Mouse (Mus musculus) embryonic facial prominence, embryonic 15.5 days (tissue): ENCODE data around the gene Bicd2. TPM values are rescaled to one million over a fixed set of nuclear protein-coding genes. Genes with fewer than 3 reads are reported as not detected.

Source experiments
- ATAC-seq: fragments of 200-750 bp; cut with Nextera tagmentation; 2 replicates; pipeline ENCODE4 v1.8.0; 2017; ENCODE audit warnings: low read depth, moderate TSS enrichment; ENCODE audit not compliant: insufficient number of reproducible peaks, low FRiP score, low TSS enrichment
- H3K27ac ChIP-seq: fragments of 300-500 bp; sonication (generic); replicated peaks from 2 replicates; pipeline ENCODE4 v1.5.1; 2015; ENCODE audit warnings: mild to moderate bottlenecking, inconsistent platforms
- H3K27me3 ChIP-seq: fragments of 300-500 bp; sonication (generic); 2 replicates; pipeline ENCODE4 v1.6.1; 2015; ENCODE audit warnings: inconsistent platforms
- H3K36me3 ChIP-seq: fragments of 300-500 bp; sonication (generic); 2 replicates; pipeline ENCODE4 v1.6.1; 2015; ENCODE audit warnings: mild to moderate bottlenecking, inconsistent platforms
- H3K4me1 ChIP-seq: fragments of 300-500 bp; sonication (generic); 2 replicates; pipeline ENCODE4 v1.6.1; 2015; ENCODE audit warnings: inconsistent platforms
- H3K4me2 ChIP-seq: fragments of 300-500 bp; sonication (generic); replicated peaks from 2 replicates; pipeline ENCODE4 v1.6.1; 2015; ENCODE audit warnings: mild to moderate bottlenecking, inconsistent platforms
- H3K4me3 ChIP-seq: fragments of 300-500 bp; sonication (generic); replicated peaks from 2 replicates; pipeline ENCODE4 v1.5.1; 2015; ENCODE audit warnings: mild to moderate bottlenecking, inconsistent platforms
- H3K9ac ChIP-seq: fragments of 300-500 bp; sonication (generic); 2 replicates; pipeline ENCODE4 v1.6.1; 2015; ENCODE audit warnings: inconsistent platforms
- H3K9me3 ChIP-seq: fragments of 300-500 bp; sonication (generic); replicated peaks from 2 replicates; pipeline ENCODE4 v1.6.1; 2016; ENCODE audit warnings: inconsistent platforms
- WGBS: fragments of 180-500 bp; shearing (Covaris S2); methylation state at CpG from one replicate; pipeline ENCODE4 v1.1.7; 2015; 5-methylcytosine and 5-hydroxymethylcytosine counted together
- polyA plus RNA-seq: library from polyadenylated mRNA; unstranded; fragments of >200 nt; fragmentation: Nextera tagmentation; extraction: Ambion mirVana; gene quantifications from 2 replicates; pipeline ENCODE4 v1.2.1, GENCODE M21; 2015

Gene Bicd2
- polyA plus RNA-seq, 1 experiment from 2014 or later = 36.0 TPM

GRCm38 (mm10) chr13:49309501-49309900 lies 31.9 kb upstream of the Bicd2 start:
- H3K27ac ChIP-seq = no peak overlapping the region
- no peaks in the 10 kb centered on the region for H3K9me3 ChIP-seq
- H3K4me2 ChIP-seq = no peak overlapping the region
- H3K4me3 ChIP-seq = no peak overlapping the region
- 86% methylated on average over 1 of the region's 1 CpGs for WGBS
- H3K4me1 ChIP-seq = peaks cover 11% of the 10 kb centered on the region
- H3K36me3 ChIP-seq = no peaks in the 10 kb centered on the region
- no peak for ATAC-seq
- no peak overlapping the region for H3K9ac ChIP-seq
- no peaks in the 10 kb centered on the region for H3K27me3 ChIP-seq

- H3K4me1 ChIP-seq = peaks cover 9% of the 10 kb centered on the region
- H3K4me2 ChIP-seq = no peak overlapping the region
- H3K27ac ChIP-seq = no peak overlapping the region
- no peak overlapping the region for H3K9ac ChIP-seq
- 67% methylated on average over 7 of the region's 7 CpGs for WGBS
- no peaks in the 10 kb centered on the region for H3K27me3 ChIP-seq
- H3K9me3 ChIP-seq = no peaks in the 10 kb centered on the region
- H3K4me3 ChIP-seq = no peak overlapping the region
- no peak for ATAC-seq
- no peaks in the 10 kb centered on the region for H3K36me3 ChIP-seq
These were observed 29.7 kb upstream of the Bicd2 start for GRCm38 (mm10) chr13:49311642-49312041.

DNA sequence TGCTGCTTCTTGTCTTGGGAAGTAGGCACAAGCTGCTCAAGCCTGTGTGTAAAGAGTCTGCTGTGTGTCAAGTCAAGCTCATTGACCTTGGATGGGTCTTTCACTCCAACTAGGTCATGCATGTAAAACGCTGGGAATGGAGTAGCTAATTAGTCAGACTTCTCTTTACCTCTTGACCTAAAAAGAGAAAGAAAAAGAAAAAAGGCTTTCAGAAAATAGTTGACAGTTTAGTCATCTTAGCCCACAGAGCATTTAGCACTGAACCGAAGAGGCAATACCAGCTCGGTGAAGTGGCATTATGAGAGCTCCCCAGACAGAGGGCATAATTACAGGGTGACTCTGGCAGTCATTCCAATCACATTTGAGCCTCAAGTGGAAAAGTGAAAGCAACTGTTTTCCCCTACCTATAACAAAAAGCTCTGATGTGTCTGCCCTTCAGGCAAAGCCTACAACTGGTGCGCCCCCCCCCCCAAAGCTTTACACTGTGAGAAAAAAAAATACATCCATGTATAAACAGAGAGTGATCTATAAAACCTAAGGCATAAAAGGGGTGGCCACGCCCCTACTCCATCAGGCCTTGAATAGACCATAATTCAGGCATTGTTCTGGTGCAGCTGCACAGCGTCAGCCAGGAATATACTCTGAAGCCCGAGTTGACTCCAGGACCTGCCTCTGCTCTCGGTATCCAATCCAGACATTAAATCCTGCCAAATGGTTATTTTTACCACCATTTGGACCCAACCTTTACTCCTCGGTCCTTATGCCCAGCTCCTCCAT lies 24.8 kb upstream of the Bicd2 start:
- H3K4me3 ChIP-seq = no peak overlapping the region
- H3K27ac ChIP-seq = no peak overlapping the region
- no peak overlapping the region for H3K4me2 ChIP-seq
- 48% methylated on average over 9 of the region's 9 CpGs for WGBS
- H3K9ac ChIP-seq = no peak overlapping the region
- H3K4me1 ChIP-seq = peaks cover 13% of the 10 kb centered on the region
- no peaks in the 10 kb centered on the region for H3K27me3 ChIP-seq
- no peaks in the 10 kb centered on the region for H3K9me3 ChIP-seq
- no peaks in the 10 kb centered on the region for H3K36me3 ChIP-seq
- peak; percentile 58; the same call in 1 of the 2 replicates for ATAC-seq

GRCm38 (mm10) chr13:49317508-49317907 lies 23.9 kb upstream of the Bicd2 start:
- H3K4me3 ChIP-seq = no peak overlapping the region
- WGBS = 71% methylated on average over 6 of the region's 6 CpGs
- no peak overlapping the region for H3K9ac ChIP-seq
- no peak overlapping the region for H3K27ac ChIP-seq
- no peaks in the 10 kb centered on the region for H3K36me3 ChIP-seq
- no peak for ATAC-seq
- H3K9me3 ChIP-seq = no peaks in the 10 kb centered on the region
- peaks cover 18% of the 10 kb centered on the region for H3K4me1 ChIP-seq
- no peaks in the 10 kb centered on the region for H3K27me3 ChIP-seq
- H3K4me2 ChIP-seq = no peak overlapping the region

- no peaks in the 10 kb centered on the region for H3K36me3 ChIP-seq
- 82% methylated on average over 7 of the region's 7 CpGs for WGBS
- no peak overlapping the region for H3K4me2 ChIP-seq
- H3K27ac ChIP-seq = no peak overlapping the region
- H3K9ac ChIP-seq = no peak overlapping the region
- H3K9me3 ChIP-seq = no peaks in the 10 kb centered on the region
- H3K4me3 ChIP-seq = no peak overlapping the region
- no peaks in the 10 kb centered on the region for H3K27me3 ChIP-seq
- no peak for ATAC-seq
- peaks cover 18% of the 10 kb centered on the region for H3K4me1 ChIP-seq
These were observed 23.5 kb upstream of the Bicd2 start for GRCm38 (mm10) chr13:49317914-49318313.

DNA sequence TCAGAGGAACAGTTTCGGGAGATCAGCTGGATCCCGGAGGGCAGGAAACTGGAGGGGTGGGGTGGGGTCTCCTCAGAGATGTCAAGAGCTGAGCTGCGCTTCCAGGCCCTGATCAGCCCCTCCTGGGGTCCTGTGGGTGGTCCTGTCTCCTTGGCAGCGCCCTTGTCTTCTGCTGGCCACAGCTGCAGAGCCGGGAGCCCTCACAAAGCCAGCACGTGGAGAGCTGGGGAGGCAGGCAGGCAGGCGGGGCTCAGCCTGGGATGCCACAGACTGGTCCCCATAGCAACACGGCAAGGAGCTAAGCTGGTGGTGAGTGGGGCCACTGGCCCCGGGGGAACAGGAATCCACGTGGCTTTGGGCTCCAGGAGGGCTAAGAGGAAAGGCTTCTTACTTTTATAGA lies 21.3 kb upstream of the Bicd2 start, which contains the start of gene Fgd3:
Gene Fgd3, minus strand, starts transcription at position 272 of the 400 bp plus-strand sequence.
- peak; percentile 71 for ATAC-seq
- Histone ChIP-seq H3K9me3 (no peaks in the 10 kb centered on the region), H3K4me3 (peak within 1 kb of the TSS; percentile 26), H3K36me3 (no peaks in the 10 kb centered on the region), H3K27ac (no peak within 1 kb of the TSS), H3K27me3 (no peaks in the 10 kb centered on the region), H3K4me2 (peak within 1 kb of the TSS; percentile 48), H3K9ac (0 out of 2 replicates have a peak within 1 kb of the TSS, but pooled peaks have one; percentile 9), H3K4me1 (peaks cover 18% of the 10 kb centered on the region)
- 2% methylated on average over 10 of the region's 10 CpGs for WGBS

- Histone ChIP-seq H3K9ac (no peak overlapping the region), H3K27me3 (no peaks in the 10 kb centered on the region), H3K4me1 (peaks cover 18% of the 10 kb centered on the region), H3K4me2 (peak overlapping the region; percentile 48), H3K36me3 (no peaks in the 10 kb centered on the region), H3K27ac (no peak overlapping the region), H3K9me3 (no peaks in the 10 kb centered on the region), H3K4me3 (no peak overlapping the region)
- ATAC-seq = no peak
- 71% methylated on average over 1 of the region's 1 CpGs for WGBS
These were observed 20.9 kb upstream of the Bicd2 start for GRCm38 (mm10) chr13:49320514-49320913.

DNA sequence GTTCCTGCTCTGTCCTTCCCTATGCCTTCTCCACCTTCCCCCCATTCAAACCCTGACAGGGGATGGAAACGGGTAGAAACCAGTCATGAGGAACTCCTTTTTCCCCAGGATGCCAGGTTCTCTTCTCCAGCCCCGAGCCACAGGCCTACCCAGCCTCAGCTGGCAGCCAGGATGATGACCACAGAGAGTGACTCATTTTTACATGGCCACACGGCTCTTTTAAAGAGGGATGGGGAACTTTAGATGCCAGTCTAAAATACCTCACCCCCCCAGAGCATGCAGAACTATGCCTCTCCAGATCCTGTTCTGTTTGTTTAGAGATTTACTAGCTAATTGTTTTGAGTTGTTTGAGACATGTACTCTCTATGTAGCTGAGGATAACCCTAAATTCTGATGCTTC lies 19.9 kb upstream of the Bicd2 start:
- Histone ChIP-seq H3K27me3 (no peaks in the 10 kb centered on the region), H3K9ac (no peak overlapping the region), H3K27ac (no peak overlapping the region), H3K4me2 (no peak overlapping the region), H3K9me3 (no peaks in the 10 kb centered on the region), H3K36me3 (no peaks in the 10 kb centered on the region), H3K4me3 (no peak overlapping the region), H3K4me1 (peaks cover 18% of the 10 kb centered on the region)
- 65% methylated on average over 3 of the region's 3 CpGs for WGBS
- ATAC-seq = no peak

GRCm38 (mm10) chr13:49322169-49322568 lies 19.2 kb upstream of the Bicd2 start:
- Histone ChIP-seq H3K27me3 (no peaks in the 10 kb centered on the region), H3K4me1 (peaks cover 18% of the 10 kb centered on the region), H3K9me3 (no peaks in the 10 kb centered on the region), H3K27ac (no peak overlapping the region), H3K4me2 (no peak overlapping the region), H3K4me3 (no peak overlapping the region), H3K36me3 (no peaks in the 10 kb centered on the region), H3K9ac (no peak overlapping the region)
- 65% methylated on average over 5 of the region's 5 CpGs for WGBS
- peak; percentile 31; the same call in 1 of the 2 replicates for ATAC-seq

- Histone ChIP-seq H3K9ac (no peak overlapping the region), H3K9me3 (no peaks in the 10 kb centered on the region), H3K4me1 (peaks cover 18% of the 10 kb centered on the region), H3K4me3 (no peak overlapping the region), H3K27ac (no peak overlapping the region), H3K36me3 (no peaks in the 10 kb centered on the region), H3K4me2 (no peak overlapping the region), H3K27me3 (no peaks in the 10 kb centered on the region)
- ATAC-seq = no peak
- WGBS = 74% methylated on average over 5 of the region's 5 CpGs
These were observed 18.6 kb upstream of the Bicd2 start for GRCm38 (mm10) chr13:49322739-49323138.

DNA sequence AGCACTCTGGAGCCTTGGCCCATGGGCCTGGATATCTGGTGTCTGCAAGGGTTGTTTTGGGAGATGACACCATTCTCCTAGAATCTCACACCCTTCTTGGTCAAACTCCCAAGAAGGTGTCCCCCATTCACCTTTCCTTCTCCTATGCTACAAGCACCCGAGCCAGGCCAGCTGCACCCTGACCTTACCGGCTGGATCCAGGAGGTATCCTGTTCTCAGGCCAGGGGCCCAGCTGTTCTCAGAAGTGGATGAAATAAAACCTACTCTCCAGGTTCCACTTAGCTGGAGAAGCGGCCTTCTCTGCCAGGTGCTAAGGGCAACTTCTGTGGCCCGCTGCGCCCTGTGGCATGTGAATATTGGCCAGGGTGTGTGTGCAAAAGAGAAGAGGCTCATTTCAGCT lies 16.5 kb upstream of the Bicd2 start:
- H3K27me3 ChIP-seq = no peaks in the 10 kb centered on the region
- no peak for ATAC-seq
- no peaks in the 10 kb centered on the region for H3K36me3 ChIP-seq
- no peak overlapping the region for H3K9ac ChIP-seq
- peaks cover 13% of the 10 kb centered on the region for H3K4me1 ChIP-seq
- H3K4me2 ChIP-seq = no peak overlapping the region
- H3K9me3 ChIP-seq = no peaks in the 10 kb centered on the region
- H3K4me3 ChIP-seq = no peak overlapping the region
- no peak overlapping the region for H3K27ac ChIP-seq
- 86% methylated on average over 5 of the region's 5 CpGs for WGBS
